Mouse (Mus musculus) brain, embryonic 14.5 days (tissue): ENCODE results near the gene Crybb2. TPM values are rescaled to one million over a fixed set of nuclear protein-coding genes. Genes with fewer than 3 reads are reported as not detected.
"Not testable (repeated sequence)": the region's sequence is repeated elsewhere in the genome, so short reads cannot be mapped to it uniquely, and the experiment has no call there.

Experiments used
- DNase-seq: peaks from one replicate; pipeline ENCODE4 v3.0.0-alpha.2; 2011; ENCODE audit warnings: low read depth
- CTCF ChIP-seq: fragments of 200-500 bp; IDR thresholded peaks from 2 replicates; pipeline ENCODE4 v1.5.1; 2012; ENCODE audit warnings: inconsistent platforms, mild to moderate bottlenecking, moderate library complexity, borderline replicate concordance; ENCODE audit not compliant: insufficient read depth, insufficient read length; ENCODE audit errors: extremely low read depth
- POLR2A ChIP-seq: fragments of 200-500 bp; IDR thresholded peaks from 2 replicates; pipeline ENCODE4 v1.6.1; 2012; ENCODE audit warnings: mild to moderate bottlenecking, inconsistent platforms, borderline replicate concordance; ENCODE audit not compliant: poor library complexity, insufficient read depth, insufficient read length, severe bottlenecking; ENCODE audit errors: extremely low read depth
- polyA plus RNA-seq: library from polyadenylated mRNA; depleted of rRNA; stranded (reverse); fragments of >200 nt; gene quantifications from 2 replicates; pipeline ENCODE4 v1.2.3, GENCODE M21; 2012; rRNA removed

Crybb2 gene
- polyA plus RNA-seq, result not detected in 2 replicates

DNA sequence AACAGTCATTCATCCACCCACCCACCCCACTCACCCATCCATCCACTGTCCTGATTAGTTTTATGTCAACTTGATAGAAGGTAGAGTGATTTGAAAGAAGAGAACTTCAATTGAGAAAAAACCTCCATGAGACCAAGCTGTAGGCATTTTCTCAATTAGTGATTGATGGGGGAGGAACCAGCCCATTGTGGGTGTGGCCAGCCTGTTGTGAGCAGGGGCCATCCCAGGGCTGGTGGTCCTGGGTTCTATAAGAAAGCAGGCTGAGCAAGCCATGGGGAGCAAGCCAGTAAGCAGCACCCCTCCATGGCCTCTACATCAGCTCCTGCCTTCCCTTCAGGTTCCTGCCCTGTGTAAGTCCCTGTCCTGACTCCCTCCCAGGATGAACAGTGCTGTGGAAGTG lies at the start of gene Crybb2:
Gene Crybb2 (minus strand): TSS at position 101 of the 400 bp plus-strand sequence.
- TF ChIP-seq CTCF (no peak), POLR2A (no peak)
- DNase-seq, result no peak

DNA sequence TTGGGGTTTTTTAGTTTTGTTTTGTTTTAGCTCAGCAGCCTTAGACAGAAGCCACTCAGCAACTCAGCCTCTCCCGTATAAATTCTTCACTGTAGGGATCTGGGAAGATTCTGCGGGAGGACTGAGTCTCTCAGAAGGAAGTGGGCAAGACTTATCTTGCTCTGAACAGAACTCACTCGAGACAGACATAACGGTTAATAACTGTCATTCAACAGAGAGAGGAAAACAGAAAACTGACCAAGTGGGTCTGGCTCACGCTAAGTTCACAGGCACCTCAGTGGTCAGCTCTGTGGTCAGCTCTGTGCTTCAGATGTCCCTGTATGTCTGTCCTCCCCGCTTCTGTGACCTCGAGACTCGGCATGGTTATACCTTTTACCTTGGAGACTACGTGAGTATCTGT lies 49.4 kb upstream of the Crybb2 start:
- no peak for DNase-seq
- TF ChIP-seq POLR2A (no peak), CTCF (no peak)

DNA sequence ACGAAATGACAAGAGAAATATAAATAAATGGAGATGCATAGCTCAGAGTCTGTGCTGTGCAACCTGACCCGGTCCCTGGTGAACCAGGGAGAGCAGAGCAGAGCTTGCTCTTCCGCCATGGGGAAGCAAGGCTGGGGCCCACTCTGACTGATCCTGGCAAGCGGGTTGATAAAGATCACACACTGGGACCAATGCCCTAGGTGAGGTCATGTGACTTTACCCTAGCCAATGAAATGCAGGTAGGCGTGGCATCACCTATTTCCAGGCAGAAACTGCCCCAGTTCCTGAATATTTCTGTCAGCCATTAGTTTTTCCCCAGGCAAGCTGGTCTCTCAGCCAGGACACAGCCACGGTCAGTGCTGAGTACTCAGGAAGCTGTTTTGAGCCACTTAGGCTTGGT lies 48.8 kb upstream of the Crybb2 start:
- TF ChIP-seq POLR2A, result no peak
- TF ChIP-seq CTCF, result no peak
- DNase-seq, result no peak

DNA sequence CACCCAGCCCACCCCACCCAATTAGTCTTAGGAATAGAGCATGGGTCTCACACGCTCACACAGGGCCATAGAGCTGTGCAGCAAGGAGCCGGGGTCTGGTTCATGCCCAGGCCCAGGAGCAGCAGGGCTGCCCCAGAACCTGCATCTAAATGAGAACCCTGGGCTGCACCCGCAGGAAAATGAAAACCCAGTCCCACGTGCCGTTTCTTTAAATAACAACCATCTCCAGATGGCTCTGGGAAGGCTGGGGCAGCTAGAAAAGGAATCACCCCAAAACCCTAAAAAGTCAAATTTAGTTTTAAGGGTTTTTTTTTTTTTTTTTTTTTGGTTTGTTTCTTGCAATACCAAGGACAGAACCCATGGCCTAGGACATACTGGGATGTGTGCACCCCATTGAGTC lies 47.4 kb upstream of the Crybb2 start:
- no peak for DNase-seq
- TF ChIP-seq CTCF (no peak), POLR2A (no peak)

DNA sequence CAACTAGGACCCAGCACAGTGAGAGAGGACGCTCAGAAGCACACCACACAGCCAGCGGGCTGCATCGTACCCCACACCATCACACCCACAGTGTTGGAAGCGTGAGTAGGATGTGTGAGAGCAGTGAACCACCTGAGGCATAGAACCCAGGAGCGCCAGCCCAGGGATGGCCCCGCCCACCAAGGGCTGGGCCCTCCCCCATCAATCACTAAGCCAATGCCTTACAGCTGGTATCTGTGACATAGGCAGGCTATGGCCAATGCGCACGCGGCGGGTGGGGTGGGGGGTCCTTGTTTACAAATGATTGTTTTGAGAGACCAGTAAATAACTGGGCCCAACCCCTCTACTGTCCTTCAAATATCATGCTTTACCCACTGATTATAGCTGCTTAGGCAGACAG lies 46.0 kb upstream of the Crybb2 start:
- no peak for TF ChIP-seq CTCF
- TF ChIP-seq POLR2A, result no peak
- DNase-seq, result no peak

DNA sequence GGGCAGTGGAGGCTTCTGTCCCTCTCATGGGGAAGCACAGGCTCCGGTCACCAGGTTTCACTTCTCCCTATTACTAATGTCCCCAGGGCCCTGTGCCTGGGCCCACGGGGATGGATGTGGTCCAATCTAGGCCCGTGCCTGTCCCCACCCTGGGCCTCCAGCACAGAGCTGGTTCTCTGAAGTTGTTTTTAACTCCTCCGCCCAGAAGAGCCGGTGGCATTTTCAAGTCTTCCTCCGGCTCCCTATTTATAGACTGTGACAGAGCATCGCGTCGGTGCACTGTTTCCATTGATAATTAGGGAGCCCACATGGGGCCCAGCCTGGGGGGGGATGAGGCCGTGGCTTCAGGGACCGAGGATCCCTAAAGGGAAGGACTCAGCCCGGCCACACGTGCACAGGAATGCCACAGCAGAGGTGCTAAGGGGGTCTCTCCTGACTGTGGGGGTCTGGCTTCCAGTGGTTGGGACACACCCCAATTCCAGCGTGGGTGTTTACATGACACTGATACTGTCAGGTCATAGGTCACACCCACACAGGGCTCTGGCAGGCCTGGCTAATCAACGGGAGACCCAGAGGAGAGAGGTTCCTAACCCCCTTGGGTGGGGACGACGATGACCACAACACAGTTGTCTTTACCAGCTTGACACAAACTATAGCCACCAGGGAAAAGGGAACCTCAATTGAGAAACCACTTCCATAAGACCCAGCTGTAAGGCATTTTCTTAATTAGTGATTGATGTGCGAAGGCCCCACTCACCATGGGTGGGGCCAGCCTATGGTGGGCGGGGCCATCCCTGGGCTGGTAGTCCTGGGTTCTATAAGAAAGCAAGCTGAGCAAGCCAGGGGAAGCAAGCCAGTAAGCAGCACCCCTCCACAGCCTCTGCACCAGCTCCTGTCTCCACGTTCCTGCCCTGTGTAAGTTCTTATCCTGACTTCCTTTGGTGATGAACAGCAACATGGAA lies 44.6 kb upstream of the Crybb2 start:
- TF ChIP-seq POLR2A (no peak), CTCF (no peak)
- DNase-seq, result no peak

DNA sequence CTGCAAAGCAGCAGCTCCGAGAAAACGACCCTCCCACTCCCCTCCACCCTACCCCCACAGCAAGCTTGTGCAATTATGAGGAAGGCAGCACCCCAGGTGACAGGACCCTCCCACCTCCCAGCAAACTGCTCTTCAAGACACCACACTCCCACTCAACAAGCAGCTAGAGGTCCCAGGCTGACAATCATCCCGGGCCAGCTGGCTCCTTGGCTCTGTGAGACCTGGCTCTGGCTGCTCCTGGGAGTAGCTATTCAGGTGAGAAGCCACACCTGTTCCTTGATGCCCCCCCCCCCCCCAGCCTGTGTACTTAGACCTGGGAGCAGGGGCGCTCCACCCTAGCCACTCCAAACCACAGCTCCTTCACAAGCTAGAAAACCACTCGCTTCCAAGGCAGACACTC lies 43.2 kb upstream of the Crybb2 start:
- TF ChIP-seq POLR2A (no peak), CTCF (no peak)
- DNase-seq, result no peak

DNA sequence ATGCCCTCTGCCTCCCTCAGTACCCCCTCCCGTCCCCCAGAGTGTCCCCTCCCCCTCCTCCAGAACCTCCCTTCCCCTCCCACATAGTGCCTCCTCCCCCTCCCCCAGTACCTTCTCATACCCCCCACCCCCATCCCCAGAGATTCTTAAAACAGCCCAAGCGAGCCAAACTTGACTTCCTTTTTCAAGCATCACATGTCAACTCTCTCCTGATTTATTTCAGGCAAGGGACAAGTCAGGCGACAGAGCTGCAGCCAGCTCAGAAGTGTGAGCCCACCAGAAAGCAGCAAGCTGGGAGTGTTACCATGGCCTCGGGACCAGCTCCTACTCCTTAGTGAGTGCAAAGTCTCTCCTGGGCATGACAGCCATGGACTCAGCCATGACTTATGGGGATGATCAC lies 41.4 kb upstream of the Crybb2 start:
- DNase-seq, result no peak
- TF ChIP-seq POLR2A (no peak), CTCF (no peak)

DNA sequence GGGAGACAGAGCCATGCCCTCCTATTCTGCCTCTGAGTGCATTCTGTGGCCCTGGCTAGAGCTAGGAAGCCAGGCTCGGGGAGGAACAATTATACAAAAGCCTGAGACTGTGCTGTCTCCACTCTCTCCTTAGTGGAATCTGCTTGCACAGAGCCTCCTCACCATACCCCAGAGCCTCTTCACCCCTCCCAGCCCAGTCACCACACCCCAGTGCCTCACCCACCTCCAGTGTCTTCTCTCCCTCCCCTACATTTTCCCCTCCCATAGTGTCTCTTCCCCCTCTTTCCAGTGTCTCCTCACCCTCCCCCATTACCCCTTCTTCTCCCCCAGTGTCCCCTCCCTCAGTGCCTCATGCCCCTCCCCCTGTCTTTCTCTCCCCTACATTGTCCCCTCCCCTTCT lies 41.0 kb upstream of the Crybb2 start:
- no peak for DNase-seq
- TF ChIP-seq POLR2A (no peak), CTCF (no peak)

DNA sequence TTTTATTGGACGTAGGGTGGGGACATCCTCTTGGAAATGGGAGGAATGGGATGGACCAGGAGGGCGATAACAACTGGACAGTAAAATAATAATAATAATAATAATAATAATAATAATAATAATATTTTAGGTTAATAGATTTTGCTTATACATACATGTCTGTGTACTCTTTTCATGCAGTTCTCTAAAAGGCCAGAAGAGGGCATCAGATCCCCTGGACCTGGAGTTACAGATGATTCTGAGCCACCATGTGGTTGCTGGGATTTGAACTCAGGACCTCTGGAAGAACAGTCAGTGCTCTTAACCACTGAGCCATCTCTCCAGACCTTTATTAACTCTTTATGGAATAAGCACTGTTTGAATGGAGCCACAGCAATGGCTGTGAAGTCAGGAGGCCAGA lies 39.7 kb upstream of the Crybb2 start:
- DNase-seq, result not testable (repeated sequence)
- TF ChIP-seq CTCF, result peak; percentile 12; the same call in 1 of the 2 replicates

DNA sequence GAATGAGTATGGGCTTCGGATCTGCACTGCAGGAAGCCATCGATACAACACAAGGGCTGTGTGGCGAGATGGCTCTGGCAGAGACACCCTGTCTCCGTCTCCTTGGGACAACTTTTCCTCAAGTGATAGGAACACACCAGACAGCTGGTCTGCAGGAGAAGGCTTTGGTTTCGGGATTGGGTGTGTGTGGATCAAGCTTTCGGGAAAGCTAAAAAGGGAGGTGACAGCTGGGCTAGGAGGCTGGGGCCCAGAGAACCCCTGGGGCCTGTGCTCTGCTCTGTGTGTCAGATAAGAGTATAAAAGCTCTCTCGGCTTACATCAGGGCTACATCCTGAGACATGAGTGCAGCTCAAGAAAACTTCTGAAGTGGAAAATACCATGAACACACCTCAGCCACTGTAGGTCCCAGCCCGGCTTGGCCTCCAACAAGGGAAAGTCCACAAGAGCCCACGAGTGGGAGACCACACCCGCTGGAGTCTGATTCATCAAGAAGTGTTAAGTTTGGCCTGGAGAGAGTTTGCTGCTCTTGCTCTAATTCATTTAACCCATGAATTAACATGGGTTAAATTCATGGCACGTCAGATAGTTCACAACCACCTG lies 38.3 kb upstream of the Crybb2 start:
- TF ChIP-seq POLR2A (no peak), CTCF (no peak)
- no peak for DNase-seq

DNA sequence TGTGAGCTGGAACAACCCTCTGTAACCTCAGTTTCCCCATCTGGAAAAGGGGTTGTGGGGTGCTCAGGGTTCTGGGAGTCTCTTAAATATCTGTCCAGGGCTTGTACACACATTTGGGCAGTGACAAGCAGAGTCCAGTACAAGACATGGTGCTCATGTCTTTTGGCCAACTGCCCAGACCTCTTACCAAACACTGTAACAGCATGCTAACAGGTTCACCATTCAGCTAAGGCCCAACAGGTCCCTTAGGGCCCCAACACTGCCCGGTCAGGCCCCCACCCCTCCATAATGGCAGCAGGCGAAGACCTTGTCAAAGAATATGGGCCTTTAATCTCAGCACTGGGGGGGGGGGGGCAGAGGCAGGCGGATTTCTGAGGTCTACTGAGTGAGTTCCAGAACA lies 37.8 kb upstream of the Crybb2 start:
- TF ChIP-seq CTCF, result no peak
- no peak for TF ChIP-seq POLR2A
- peak; percentile 55 for DNase-seq
